Mouse (Mus musculus) megakaryocyte progenitor cell, adult 5-6 weeks (primary cell): ENCODE results near the gene Rab4a. TPM values are rescaled to one million over a fixed set of nuclear protein-coding genes. Genes with fewer than 3 reads are reported as not detected.
A peak's percentile ranks its signal among the peaks of the same experiment; 100 is the strongest.

ENCODE experiments used
- ATAC-seq: replicated peaks from 2 replicates; pipeline ENCODE4 v1.8.0; 2016; ENCODE audit warnings: mild to moderate bottlenecking, moderate TSS enrichment, inconsistent platforms; ENCODE audit not compliant: poor library complexity
- total RNA-seq, 2 experiments: library from RNA; stranded (forward) in 1 of 2; stranded (reverse) in 1 of 2; fragments of 157-497, 149-512 nt in 1 of 2; fragments of 200-1000 nt in 1 of 2; gene quantifications; 2 replicates each; pipeline versions ENCODE4 v1.2.3 to v1.2.4; 2015 to 2017

Gene Rab4a
- total RNA-seq, 2 experiments from 2014 or later, result 5.9 to 12.5 TPM

GRCm38 (mm10) chr8:123787254-123787897, 18.4 kb upstream of the Rab4a start:
- ATAC-seq, result 0 out of 2 replicates have a peak, but pooled peaks have one; percentile 34

- no peak for ATAC-seq
These were observed 17.2 kb upstream of the Rab4a start for GRCm38 (mm10) chr8:123788416-123789170.

- no peak for ATAC-seq
These were observed 16.3 kb upstream of the Rab4a start for GRCm38 (mm10) chr8:123789461-123789860.

GRCm38 (mm10) chr8:123789970-123790369, 15.8 kb upstream of the Rab4a start:
- ATAC-seq, result peak; percentile 94

- ATAC-seq, result no peak
These were observed 14.5 kb upstream of the Rab4a start for GRCm38 (mm10) chr8:123791101-123791844.

- ATAC-seq, result no peak
These were observed 13.9 kb upstream of the Rab4a start for GRCm38 (mm10) chr8:123791845-123792225.

GRCm38 (mm10) chr8:123793900-123794299, 11.9 kb upstream of the Rab4a start:
- no peak for ATAC-seq

- ATAC-seq, result no peak
These were observed 11.0 kb upstream of the Rab4a start for GRCm38 (mm10) chr8:123794766-123795165.

GRCm38 (mm10) chr8:123796758-123797157, 9.0 kb upstream of the Rab4a start:
- ATAC-seq, result no peak

GRCm38 (mm10) chr8:123797928-123798327, 7.9 kb upstream of the Rab4a start:
- ATAC-seq, result peak; percentile 98

- no peak for ATAC-seq
These were observed 6.4 kb upstream of the Rab4a start for GRCm38 (mm10) chr8:123799434-123799833.

- no peak for ATAC-seq
These were observed 5.9 kb upstream of the Rab4a start for GRCm38 (mm10) chr8:123799885-123800284.

- ATAC-seq, result no peak
These were observed 4.9 kb upstream of the Rab4a start for GRCm38 (mm10) chr8:123800867-123801266.

GRCm38 (mm10) chr8:123801538-123801937, 4.2 kb upstream of the Rab4a start:
- ATAC-seq, result no peak

GRCm38 (mm10) chr8:123803639-123804038, 2.1 kb upstream of the Rab4a start:
- ATAC-seq, result no peak

GRCm38 (mm10) chr8:123804586-123804985, 1.2 kb upstream of the Rab4a start:
- ATAC-seq, result no peak

- no peak for ATAC-seq
These were observed 522 bp upstream of the Rab4a start for GRCm38 (mm10) chr8:123805209-123805717.

- ATAC-seq, result no peak
These were observed 670 bp downstream of the Rab4a start for GRCm38 (mm10) chr8:123806374-123806935.

- ATAC-seq, result peak; percentile 79
These were observed 1.2 kb downstream of the Rab4a start for GRCm38 (mm10) chr8:123807024-123807431.

- ATAC-seq, result peak; percentile 12
These were observed 2.2 kb downstream of the Rab4a start for GRCm38 (mm10) chr8:123807852-123808573.
